Mouse (Mus musculus): ENCODE results near the gene Pgpep1.
A peak's percentile ranks its signal among the peaks of the same experiment; 100 is the strongest.

Gene Pgpep1

DNA sequence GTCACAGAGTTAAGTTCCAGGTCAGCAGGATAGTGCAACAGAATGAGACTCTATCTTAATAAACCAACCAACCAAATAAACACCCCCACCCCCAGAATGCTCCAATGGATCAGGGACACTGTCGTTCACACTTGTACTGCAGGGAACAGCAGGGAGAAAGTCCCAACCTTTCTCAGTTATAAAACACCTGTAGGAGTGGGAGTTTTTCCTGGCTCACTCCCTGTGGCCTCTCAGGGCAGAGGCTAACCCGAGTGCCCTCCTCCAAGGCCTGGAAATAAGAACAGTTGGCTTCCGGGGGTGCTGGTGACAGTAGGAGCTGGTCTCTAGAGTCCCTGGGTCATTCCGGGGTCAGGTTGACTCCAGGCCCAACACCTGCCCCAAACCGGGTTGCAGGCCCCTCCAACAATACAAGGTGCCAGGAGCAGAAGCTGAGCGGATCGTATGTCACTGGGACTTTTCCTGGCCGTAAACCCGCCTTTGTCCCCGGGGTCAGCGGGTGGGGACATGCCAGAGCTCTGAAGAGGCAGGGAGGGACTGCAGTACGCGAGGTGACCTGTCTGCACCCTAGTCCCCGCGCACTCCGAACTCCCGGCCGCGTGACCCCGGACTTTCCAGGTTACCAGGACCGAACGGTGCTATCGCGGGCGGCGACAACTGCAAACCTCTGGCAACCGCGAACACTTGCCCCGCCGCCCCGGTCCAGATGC, 1.1 kb downstream of the Pgpep1 start:
- DNase-seq, result peak; percentile 56 to 86

GRCm38 (mm10) chr8:70657739-70658138, 2.4 kb downstream of the Pgpep1 start:
- peak in 1 of 2 experiments; percentile 49 for DNase-seq

DNA sequence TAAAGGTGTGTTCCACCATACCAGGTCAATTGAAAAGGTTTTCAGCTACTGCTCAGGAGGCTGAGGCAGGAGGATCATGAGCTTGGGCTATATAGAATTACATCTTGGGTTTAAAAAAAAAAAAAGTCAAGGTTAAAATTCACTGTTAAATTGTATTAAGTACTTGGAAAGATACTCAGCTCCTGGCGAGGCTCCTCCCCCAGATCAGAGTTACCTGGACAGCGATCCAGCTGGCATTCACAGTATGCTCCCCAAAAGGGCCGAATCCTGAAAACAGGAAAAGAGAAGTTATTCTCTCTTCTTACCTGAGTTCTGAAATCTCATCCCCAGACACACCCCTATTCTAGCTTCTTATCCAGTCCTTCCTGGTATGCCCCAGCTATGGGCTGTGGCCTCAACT, 3.0 kb downstream of the Pgpep1 start:
- DNase-seq, result peak; percentile 47 to 57

- no peak for DNase-seq
Measured at GRCm38 (mm10) chr8:70656193-70656790, 3.9 kb downstream of the Pgpep1 start.

DNA sequence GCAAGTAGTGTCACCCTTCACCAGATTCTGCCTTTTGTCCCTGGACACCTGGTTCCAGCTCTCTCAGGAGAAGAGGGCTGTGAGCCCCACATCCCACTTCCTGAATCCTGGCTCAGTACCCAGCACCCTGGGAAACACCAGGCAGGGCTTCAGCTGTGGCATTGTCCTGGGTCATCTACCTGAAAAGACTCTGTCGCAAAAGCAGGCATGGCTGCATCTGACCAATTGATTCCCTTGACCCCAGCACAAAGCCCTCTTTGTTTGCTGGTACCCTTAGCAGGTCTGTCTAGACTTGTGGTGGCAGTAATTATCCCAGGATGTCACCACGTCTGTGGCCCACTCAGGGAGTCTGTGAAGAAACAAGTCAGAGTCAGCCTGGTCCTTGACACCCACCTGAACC, 4.7 kb downstream of the Pgpep1 start:
- DNase-seq, result no peak

DNA sequence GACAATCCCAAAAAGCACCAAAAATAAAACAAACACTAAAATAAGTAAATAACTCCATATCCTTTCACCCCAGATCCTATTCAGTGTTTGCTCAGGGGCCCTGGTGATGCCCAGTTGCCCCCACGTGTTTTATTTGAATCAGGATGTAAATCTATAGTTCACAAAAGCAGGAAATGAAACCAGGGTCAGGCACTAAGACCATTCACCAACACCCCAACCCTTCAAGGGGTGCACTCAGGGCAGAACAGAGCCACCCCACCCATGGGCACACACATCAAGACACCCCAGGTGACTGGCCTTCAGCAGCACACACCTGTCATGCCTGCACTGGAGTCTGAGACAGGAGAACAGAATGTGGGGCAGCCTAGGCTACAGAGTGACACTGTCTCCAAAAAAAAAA, 6.1 kb downstream of the Pgpep1 start:
- DNase-seq, result no peak

DNA sequence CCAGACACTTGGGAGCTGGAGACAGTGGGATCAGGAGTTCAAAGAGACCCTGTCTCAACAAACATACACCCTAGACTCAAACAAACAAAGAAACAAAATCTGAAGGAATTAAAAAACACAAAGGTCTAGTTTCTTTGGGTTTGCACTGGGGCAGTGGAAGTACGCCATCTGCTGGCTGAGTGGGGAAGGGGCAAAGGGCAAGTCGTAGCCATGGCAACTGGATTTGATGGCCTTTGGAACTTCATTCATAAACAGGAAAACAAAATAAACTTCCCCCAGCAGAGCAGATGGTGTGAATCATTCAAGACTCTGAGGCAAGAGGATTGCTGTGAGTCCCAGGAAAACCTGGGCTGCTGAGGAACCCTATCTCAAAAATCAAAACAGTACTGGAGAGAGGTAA, 7.0 kb downstream of the Pgpep1 start:
- DNase-seq, result peak; percentile 85 to 86

DNA sequence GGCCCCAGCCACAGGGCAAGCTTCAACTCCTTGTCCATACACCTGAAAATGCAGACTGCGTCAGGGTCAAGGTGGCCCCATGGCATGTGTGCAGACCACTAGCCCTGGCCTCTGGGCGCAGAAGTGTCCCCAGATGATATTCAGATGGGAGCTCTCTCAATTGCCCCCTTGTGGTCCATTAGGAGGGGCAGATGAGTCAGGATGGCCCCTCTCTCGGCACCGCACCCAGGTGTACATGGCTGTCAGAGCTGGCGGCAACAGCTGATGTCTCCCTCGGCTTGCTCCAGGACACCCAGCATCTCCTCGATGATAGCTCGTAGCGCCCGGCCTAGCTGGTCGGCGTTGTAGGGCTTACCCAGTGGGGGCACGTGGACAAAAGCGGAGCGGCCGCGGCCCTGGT, 9.8 kb downstream of the Pgpep1 start:
- DNase-seq, result no peak

DNA sequence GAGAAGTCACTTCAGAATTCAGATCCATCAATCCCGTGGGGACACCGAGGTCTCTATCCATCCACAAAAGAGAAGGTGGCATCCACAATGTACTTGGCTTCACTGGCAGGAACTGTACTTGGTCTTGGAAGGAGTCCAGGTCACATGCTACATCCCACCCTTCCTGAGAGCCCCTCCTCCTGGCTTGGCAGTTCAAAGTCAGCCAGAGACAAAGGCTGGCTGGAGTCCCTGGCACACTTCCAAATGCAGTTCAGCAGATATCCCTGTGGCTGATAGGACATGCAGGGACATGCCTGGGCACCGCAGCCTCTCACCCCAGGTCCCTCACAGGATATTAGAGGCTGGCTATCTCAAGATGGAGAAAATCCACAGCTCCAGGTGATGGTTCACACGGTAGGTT, 10.9 kb downstream of the Pgpep1 start:
- peak; percentile 96 to 97 for DNase-seq

- DNase-seq, result no peak
Measured at GRCm38 (mm10) chr8:70648921-70649320, 11.3 kb downstream of the Pgpep1 start.

DNA sequence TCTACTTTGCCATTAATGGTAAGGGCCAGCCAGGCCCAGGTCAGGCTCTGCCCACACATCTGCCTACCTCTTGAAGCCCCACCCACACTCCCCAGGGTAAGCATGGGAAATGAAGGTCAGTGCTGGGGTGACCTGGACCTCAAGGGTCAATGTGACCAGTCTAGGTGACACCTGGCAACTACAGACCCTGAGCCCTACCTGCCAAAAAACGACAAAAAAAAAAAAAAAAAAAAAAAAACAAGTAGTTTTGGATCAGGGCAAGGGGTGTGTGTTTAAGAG, 12.1 kb downstream of the Pgpep1 start:
- peak; percentile 58 to 78 for DNase-seq

DNA sequence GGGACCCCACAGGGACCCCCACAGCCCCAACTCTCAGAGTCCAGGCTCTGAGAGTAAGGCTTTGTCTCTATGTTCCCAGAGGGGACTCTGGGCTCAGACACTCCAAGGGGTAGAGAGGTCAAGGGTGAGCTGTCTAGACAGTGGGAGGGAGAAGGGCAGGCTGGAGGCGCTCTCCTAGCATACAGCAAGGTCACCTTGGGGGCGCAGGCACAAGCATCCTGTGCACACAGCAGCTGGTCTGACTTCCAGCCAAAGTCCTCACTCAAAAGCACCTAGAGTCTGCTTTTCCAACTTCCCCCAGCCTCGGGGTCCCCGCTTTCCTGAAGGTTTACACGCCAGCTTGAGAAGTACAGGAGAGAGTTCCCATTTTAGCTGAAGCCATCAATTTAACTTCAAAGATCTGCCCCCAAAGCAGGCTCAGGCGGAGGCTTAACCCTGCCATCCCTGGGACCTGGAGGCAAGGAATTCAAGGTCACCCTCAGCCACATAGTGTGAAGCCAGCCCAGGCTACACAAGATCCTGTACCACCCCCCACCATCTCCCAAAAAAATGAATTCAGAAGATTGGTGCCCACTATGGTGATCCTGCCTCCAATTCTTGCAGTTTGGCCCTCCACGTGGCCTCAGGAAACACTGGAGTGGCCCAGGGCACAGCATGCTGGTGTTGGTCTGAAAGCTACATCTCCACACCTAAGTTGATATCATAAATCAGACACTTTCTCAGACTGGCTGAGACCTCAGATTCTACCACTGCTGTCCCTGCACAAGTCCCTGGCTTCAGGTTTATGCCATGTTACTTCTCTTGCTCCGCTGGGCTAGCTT, 12.6 kb downstream of the Pgpep1 start:
- peak; percentile 80 to 92 for DNase-seq

DNA sequence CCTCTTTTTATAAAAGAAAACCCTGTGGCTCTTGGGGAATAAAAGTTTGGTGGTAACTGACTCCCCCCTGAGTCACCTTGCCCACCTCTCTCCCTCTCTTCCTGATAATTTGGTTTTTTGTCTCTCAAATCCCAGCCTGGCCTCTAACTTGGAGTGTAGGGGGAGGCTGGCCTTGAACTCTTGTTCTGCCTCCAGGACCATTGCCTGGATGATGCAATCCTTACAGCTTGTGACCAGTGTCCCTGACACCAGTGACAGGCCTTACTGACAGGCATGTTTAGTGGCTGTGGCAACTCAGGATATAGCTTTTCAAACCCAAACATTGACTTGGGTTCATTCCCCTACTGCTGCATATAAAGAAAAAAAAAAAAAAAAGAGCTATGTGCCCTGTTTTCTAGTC, 13.4 kb downstream of the Pgpep1 start:
- DNase-seq, result no peak

DNA sequence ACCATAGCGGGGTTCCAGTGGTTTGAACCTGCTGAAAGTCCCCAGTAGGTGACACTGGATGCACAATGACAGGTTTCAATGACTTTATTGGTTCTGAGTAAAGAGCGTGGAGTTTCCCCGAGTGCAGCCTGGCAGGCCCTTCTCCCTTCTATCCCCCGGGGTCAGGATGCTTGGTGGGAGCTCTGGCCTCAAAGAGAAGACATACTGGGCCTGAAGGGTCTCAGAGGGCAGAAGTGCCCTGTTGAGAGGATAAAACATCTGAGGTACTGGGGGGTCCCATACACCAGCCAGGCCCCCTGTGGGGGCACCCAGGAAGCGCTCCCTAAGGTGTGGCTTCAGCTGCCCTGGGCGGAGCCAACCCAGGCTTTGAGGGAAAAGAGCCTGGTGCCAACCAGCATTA, 13.8 kb downstream of the Pgpep1 start:
- DNase-seq, result no peak

- peak; percentile 69 to 82 for DNase-seq
Measured at GRCm38 (mm10) chr8:70645501-70646224, 14.5 kb downstream of the Pgpep1 start.

GRCm38 (mm10) chr8:70644065-70644464, 16.1 kb downstream of the Pgpep1 start:
- peak; percentile 65 to 70 for DNase-seq

DNA sequence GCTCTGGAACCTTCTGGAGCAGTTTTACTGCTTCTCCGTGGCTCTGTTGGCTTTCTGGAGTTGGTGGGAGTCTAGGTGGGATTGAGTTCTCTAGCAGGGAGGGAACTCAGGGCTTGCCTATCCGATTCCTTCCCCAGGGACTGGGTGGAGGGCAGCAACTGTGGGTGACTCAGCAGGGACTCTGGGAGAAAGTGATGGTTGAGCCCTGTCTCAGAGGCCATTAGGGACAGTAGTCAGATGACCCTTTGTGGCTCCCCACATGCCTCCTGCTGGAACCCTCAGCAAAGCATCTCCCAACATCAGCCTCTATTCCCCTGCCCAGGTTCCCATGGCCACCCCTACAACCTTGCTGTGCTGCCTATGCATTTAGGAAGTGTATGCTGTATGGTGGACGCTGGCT, 17.2 kb downstream of the Pgpep1 start:
- DNase-seq, result no peak

DNA sequence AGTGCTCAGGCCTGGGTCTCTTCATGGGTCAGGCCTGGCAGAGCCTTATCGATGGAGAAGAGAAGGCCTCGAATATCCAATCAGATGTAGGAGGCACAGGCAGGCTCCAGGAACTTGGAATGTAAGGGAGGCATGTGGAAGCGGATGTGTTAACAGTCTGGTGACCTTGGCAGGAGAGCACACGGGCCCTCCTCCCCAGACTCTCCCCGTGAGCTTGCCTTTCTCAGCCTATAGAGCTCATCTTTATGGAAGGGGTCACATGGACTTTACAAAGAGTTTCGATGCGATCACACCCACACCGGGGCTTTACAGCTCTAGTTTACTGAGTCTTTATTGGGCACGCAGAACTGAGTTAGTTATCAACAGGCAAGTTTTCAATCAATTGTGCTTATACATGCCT, 21.4 kb downstream of the Pgpep1 start:
- DNase-seq, result no peak

DNA sequence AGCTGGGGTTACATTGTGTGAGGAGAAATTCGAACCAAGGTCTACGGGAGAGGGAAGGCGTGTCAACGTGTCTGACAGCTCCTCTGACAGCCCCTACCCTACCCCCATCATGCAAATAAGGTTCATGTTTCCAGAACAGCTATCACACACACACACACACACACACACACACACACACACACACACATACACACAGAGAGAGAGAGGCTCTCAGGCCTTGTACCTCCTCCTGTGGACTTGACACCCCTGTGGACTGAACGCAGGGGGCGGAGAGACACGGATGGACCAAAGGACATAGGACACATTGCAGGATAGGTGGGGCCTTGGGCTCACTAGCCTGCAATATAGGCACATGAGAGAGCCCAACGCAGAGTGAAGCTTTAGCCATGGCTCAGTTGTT, 23.4 kb downstream of the Pgpep1 start:
- peak; percentile 64 to 90 for DNase-seq

GRCm38 (mm10) chr8:70635527-70635926, 24.7 kb downstream of the Pgpep1 start:
- DNase-seq, result peak; percentile 61 to 84

DNA sequence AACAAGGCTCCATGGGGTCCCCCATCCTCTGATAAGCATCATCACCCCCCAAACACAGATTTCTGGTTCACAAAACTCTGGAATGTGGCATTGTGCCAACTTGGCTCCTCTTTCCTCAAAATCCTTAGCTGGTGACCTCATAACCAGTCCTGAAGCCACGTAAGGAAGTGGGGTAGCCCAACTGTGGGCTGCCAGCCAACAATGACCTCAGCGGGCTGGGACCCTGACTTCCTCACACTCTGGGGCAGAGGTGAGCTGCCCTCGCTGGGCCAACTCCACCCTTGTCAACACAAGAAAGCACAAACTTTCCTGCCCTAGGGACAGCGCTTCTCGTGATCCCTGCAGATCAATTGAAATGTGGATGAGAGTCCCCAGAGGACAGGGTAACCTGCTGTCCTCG, 26.1 kb downstream of the Pgpep1 start:
- DNase-seq, result peak; percentile 89 to 94

DNA sequence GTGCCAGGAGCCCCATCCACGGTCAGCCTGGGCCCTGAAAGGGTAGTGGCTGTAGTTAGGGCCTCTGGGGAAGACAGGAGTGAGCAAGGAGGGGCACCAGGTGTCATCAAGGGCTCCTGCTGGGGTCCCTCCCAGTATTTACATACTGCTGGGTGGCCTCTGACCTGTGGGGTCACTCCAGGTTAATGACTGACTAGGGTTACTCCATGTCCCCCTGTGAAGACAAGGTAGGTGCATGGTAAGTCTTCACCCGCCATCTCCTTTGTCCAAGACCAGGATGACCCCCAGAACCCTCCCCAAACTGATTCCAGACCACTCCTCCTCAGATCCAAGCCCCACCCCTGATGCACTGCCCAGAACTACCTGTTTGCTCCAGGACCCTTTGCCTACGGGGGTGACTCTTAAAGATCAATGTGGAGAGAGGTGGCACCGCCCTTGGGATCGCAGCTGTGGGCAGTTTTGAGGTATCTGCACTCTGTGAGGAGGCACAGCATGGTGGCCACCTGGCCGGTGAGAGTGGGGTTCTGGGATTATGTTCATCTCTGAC, 27.8 kb downstream of the Pgpep1 start, which contains the start of gene Gdf15:
Gdf15 (minus strand) TSS at position 111 of the 547 bp plus-strand sequence.
- DNase-seq, result no peak

DNA sequence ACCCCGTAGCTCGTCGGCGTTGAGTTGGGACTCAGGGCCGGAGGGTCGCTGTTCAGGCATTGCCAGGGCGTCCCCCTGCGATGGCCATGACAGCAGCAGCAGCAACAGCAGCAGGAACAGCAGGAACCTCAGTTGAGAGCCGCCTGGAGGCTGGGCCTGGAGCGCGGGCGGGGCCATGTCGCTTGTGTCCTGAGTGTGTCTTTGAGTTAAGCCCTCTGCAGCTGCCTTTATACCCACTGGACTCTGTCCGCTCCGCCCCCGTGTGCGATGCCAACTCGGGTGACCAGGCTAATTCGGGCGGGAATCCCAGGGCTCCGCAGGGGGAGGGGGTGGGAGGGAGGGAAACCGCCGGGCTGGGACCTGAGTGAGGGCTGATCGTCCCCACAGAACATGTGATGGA, 28.8 kb downstream of the Pgpep1 start:
- DNase-seq, result peak; percentile 82 to 93
